10 mouse cellular contexts compared by ENCODE assay signal in genomic region chr11:81369497-81370425, GRCm38 (mm10).
A peak's percentile ranks its signal among the peaks of the same experiment; 100 is the strongest.
DNase-seq lines count a peak whose midpoint lies in the region; ATAC-seq and TF ChIP-seq lines count a peak whose summit lies in the region.
"Had no signal": no experiment of that assay in that cellular context is flagged by ENCODE, and none has a peak within 500 bp of the region (broad histone marks: within the 10 kb centered on the region; RNA-seq: fewer than 3 reads in every experiment).

No protein-coding gene starts in this region.

- H3K4me1 ChIP-seq in forebrain, embryonic 10.5 days = peaks cover 37% of the 10 kb centered on the region
- H3K4me1 ChIP-seq in forebrain, embryonic 11.5 days (replicated peaks; ENCODE audit: control insufficient read depth, insufficient read depth, low read length) = peaks cover 2% of the 10 kb centered on the region; the same call in 1 of the 2 replicates
- peaks cover 8% of the 10 kb centered on the region for H3K4me1 ChIP-seq in liver, adult 2 months (ENCODE audit: control insufficient read depth, insufficient read depth, low read length)
- no peaks in the 10 kb centered on the region for H3K4me1 ChIP-seq in liver, postnatal 0 days (ENCODE audit: insufficient read depth)
- peaks cover 3% of the 10 kb centered on the region; the same call in 1 of the 2 replicates for H3K4me1 ChIP-seq in kidney, adult 2 months (ENCODE audit: control insufficient read depth, insufficient read depth, low read length)

- no peak for TF ChIP-seq CTCF in liver, adult 2 months (IDR thresholded peaks at IDR 0.05; ENCODE audit: low read depth, low read length)
- no peak for TF ChIP-seq CTCF in liver, postnatal 0 days (IDR thresholded peaks at IDR 0.05; ENCODE audit: low read depth)
- TF ChIP-seq CTCF in kidney, adult 2 months (conservative IDR thresholded peaks at IDR 0.05; ENCODE audit: insufficient read depth, insufficient read length, low read depth, low read length) = no peak

- no peak overlapping the region for H3K27ac ChIP-seq in forebrain, embryonic 10.5 days
- H3K27ac ChIP-seq in forebrain, embryonic 11.5 days (ENCODE audit: low read depth, low read length) = no peak overlapping the region
- 0 out of 2 replicates have a peak overlapping the region, but pooled peaks have one; percentile 29 for H3K27ac ChIP-seq in liver, adult 2 months (replicated peaks; ENCODE audit: insufficient read depth, low read depth, low read length)
- no peak overlapping the region for H3K27ac ChIP-seq in liver, postnatal 0 days (ENCODE audit: low read depth)
- no peak overlapping the region for H3K27ac ChIP-seq in kidney, adult 2 months (ENCODE audit: insufficient read depth, low read depth, low read length)

- TF ChIP-seq EP300 in liver, postnatal 0 days (IDR thresholded peaks at IDR 0.05; ENCODE audit: low read depth) = no peak

- peak; percentile 16 for DNase-seq in forebrain, embryonic 10.5 days (ENCODE audit: extremely low spot score, low spot score)
- no peak for DNase-seq in forebrain, embryonic 11.5 days (ENCODE audit: low spot score)
- DNase-seq in liver, adult 2 months (ENCODE audit: extremely low read depth, low read depth, low spot score) = peak; percentile 92
- no peak for DNase-seq in liver, postnatal 0 days
- peak; percentile 49 for DNase-seq in kidney, adult 2 months
- DNase-seq in mesoderm, embryonic 11.5 days (ENCODE audit: low read depth, low spot score) = peak; percentile 51
- no peak for DNase-seq in thymus, postnatal 14 days
- no peak for DNase-seq in cerebellum, postnatal 14 days
- DNase-seq: cerebellum, adult 9-11 months; liver had no signal

- no peak for TF ChIP-seq POLR2A in liver, adult 2 months (IDR thresholded peaks at IDR 0.05; ENCODE audit: extremely low read depth, insufficient read depth, low read length)
- TF ChIP-seq POLR2A in kidney, adult 2 months (IDR thresholded peaks at IDR 0.05; ENCODE audit: low read depth, low read length) = no peak

- no peaks in the 10 kb centered on the region for H3K79me2 ChIP-seq in liver, adult 2 months (ENCODE audit: control insufficient read depth, insufficient read depth, low read length)

- 0 out of 2 replicates have a peak, but pooled peaks cover 1% of the 10 kb centered on the region for H3K9me3 ChIP-seq in forebrain, embryonic 10.5 days
- no peaks in the 10 kb centered on the region for H3K9me3 ChIP-seq in forebrain, embryonic 11.5 days (ENCODE audit: control insufficient read depth, low read length)
- no peaks in the 10 kb centered on the region for H3K9me3 ChIP-seq in liver, postnatal 0 days (ENCODE audit: low read length)

- WGBS in forebrain, embryonic 10.5 days = 50% methylated on average over 10 of the region's 10 CpGs
- 50% methylated on average over 10 of the region's 10 CpGs for WGBS in forebrain, embryonic 11.5 days
- 42% methylated on average over 10 of the region's 10 CpGs for WGBS in liver, adult 2 months
- WGBS in liver, postnatal 0 days (ENCODE audit: insufficient replicate concordance) = 58% methylated on average over 10 of the region's 10 CpGs
- 42% methylated on average over 10 of the region's 10 CpGs for WGBS in kidney, adult 2 months

- no peak overlapping the region for H3K4me3 ChIP-seq in forebrain, embryonic 10.5 days
- H3K4me3 ChIP-seq in forebrain, embryonic 11.5 days (ENCODE audit: low read depth, low read length) = no peak overlapping the region
- no peak overlapping the region for H3K4me3 ChIP-seq in liver, adult 2 months (ENCODE audit: insufficient read depth, low read depth, low read length)
- H3K4me3 ChIP-seq in liver, postnatal 0 days (ENCODE audit: low read depth, low read length) = no peak overlapping the region
- H3K4me3 ChIP-seq in kidney, adult 2 months (ENCODE audit: insufficient read depth, low read depth, low read length) = no peak overlapping the region

- no peak overlapping the region for H3K4me2 ChIP-seq in forebrain, embryonic 11.5 days (ENCODE audit: low read depth, low read length, severe bottlenecking)
- H3K4me2 ChIP-seq in liver, postnatal 0 days (ENCODE audit: low read depth, low read length) = no peak overlapping the region

- ATAC-seq in forebrain, embryonic 11.5 days (replicated peaks; ENCODE audit: low FRiP score) = no peak
- ATAC-seq in liver, postnatal 0 days = no peak

- H3K36me3 ChIP-seq in forebrain, embryonic 10.5 days (replicated peaks) = no peaks in the 10 kb centered on the region
- H3K36me3 ChIP-seq in forebrain, embryonic 11.5 days (ENCODE audit: control insufficient read depth, insufficient read depth, low read length) = no peaks in the 10 kb centered on the region
- H3K36me3 ChIP-seq in liver, adult 2 months (ENCODE audit: control insufficient read depth, insufficient read depth, low read length) = no peaks in the 10 kb centered on the region
- H3K36me3 ChIP-seq in liver, postnatal 0 days (replicated peaks; ENCODE audit: insufficient read depth, low read length) = no peaks in the 10 kb centered on the region
- H3K36me3 ChIP-seq in kidney, adult 2 months (ENCODE audit: control insufficient read depth, insufficient read depth, low read length) = no peaks in the 10 kb centered on the region

- H3K27me3 ChIP-seq in forebrain, embryonic 10.5 days (ENCODE audit: poor library complexity, severe bottlenecking) = no peaks in the 10 kb centered on the region
- H3K27me3 ChIP-seq in forebrain, embryonic 11.5 days (ENCODE audit: control insufficient read depth, insufficient read depth, low read length) = no peaks in the 10 kb centered on the region
- H3K27me3 ChIP-seq in liver, adult 2 months (ENCODE audit: control insufficient read depth, insufficient read depth, low read length) = no peaks in the 10 kb centered on the region
- H3K27me3 ChIP-seq in liver, postnatal 0 days (ENCODE audit: insufficient read depth, low read length) = no peaks in the 10 kb centered on the region
- no peaks in the 10 kb centered on the region for H3K27me3 ChIP-seq in kidney, adult 2 months (replicated peaks; ENCODE audit: control insufficient read depth, insufficient read depth, low read length)

- H3K9ac ChIP-seq in forebrain, embryonic 11.5 days (ENCODE audit: low read length) = no peak overlapping the region
- no peak overlapping the region for H3K9ac ChIP-seq in liver, adult 2 months (ENCODE audit: low read depth, low read length)
- H3K9ac ChIP-seq in liver, postnatal 0 days (replicated peaks) = no peak overlapping the region

Comparison
In these comparisons a context has a peak if more than half of its experiments do, and no peak if none do; other contexts are left out.
1. DNase-seq: peak in forebrain, embryonic 10.5 days (single experiment), liver, adult 2 months (single experiment), kidney, adult 2 months (single experiment) and mesoderm, embryonic 11.5 days (single experiment); none in forebrain, embryonic 11.5 days (single experiment), liver, postnatal 0 days (single experiment), thymus, postnatal 14 days (single experiment) and cerebellum, postnatal 14 days (0 of 2).